Mouse (Mus musculus): ENCODE measurements around the gene Hyou1. TPM values are rescaled to one million over a fixed set of nuclear protein-coding genes. Genes with fewer than 3 reads are reported as not detected.

The Hyou1 gene
- 18.0 and 18.5 TPM in 2 replicates for polyA plus RNA-seq (2015; fragmentation: Nextera tagmentation; extraction: Ambion mirVana)

GRCm38 (mm10) chr9:44379054-44379834 is at the start of gene Hyou1:
Gene Hyou1, plus strand, starts transcription at chr9:44379490.
- H3K9ac ChIP-seq (ENCODE audit: low read length), result peak within 1 kb of the TSS; percentile 87
- peak within 1 kb of the TSS; percentile 88 for H3K27ac ChIP-seq (replicated peaks)
- DNase-seq (ENCODE audit: low spot score) (peak; percentile 100), ATAC-seq (ENCODE audit: low FRiP score, low TSS enrichment) (peak; percentile 97)
- TF ChIP-seq CTCF (IDR thresholded peaks at IDR 0.05; ENCODE audit: low read depth) (peak; percentile 61), EP300 (optimal IDR thresholded peaks at IDR 0.05) (no peak)
- H3K4me2 ChIP-seq (replicated peaks; ENCODE audit: low read depth), result peak within 1 kb of the TSS; percentile 94
- H3K36me3 ChIP-seq (ENCODE audit: control insufficient read depth, insufficient read depth, low read length), result peaks cover 14% of the 10 kb centered on the region
- no peaks in the 10 kb centered on the region for H3K27me3 ChIP-seq (ENCODE audit: control insufficient read depth, insufficient read depth, low read length)
- H3K9me3 ChIP-seq (ENCODE audit: control insufficient read depth, low read length), result no peaks in the 10 kb centered on the region
- peak within 1 kb of the TSS; percentile 79 for H3K4me3 ChIP-seq (ENCODE audit: low read depth, low read length)
- peaks cover 3% of the 10 kb centered on the region; the same call in 1 of the 2 replicates for H3K4me1 ChIP-seq (replicated peaks; ENCODE audit: control insufficient read depth, insufficient read depth)
- under 1% methylated on average over 83 of the region's 83 CpGs for WGBS

DNA sequence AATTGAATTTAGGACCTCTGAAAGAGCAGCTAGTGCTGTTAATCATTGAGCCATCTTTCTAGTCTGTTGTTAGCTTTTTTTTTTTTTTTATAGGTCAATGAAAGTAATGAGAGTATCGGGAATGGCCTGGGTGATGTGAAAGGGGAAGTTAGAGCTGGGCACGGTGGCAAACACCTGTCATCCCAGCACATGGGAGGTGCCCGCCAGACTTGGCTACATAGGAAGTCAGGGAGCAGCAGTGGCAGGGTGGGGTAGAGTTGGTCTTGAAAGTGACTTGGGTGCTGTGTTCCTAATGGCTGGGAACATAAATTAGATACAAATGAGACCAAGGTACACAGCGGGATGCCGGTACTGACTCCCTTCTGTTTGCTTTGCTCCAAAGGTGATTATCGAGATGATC is 48.6 kb upstream of the Hyou1 start:
- no peak for TF ChIP-seq CTCF (IDR thresholded peaks at IDR 0.05; ENCODE audit: low read depth)
- TF ChIP-seq EP300 (optimal IDR thresholded peaks at IDR 0.05), result no peak
- no peak for DNase-seq (ENCODE audit: low spot score)
- H3K9ac ChIP-seq (ENCODE audit: low read length), result no peak overlapping the region
- H3K9me3 ChIP-seq (ENCODE audit: control insufficient read depth, low read length), result no peaks in the 10 kb centered on the region
- H3K4me3 ChIP-seq (ENCODE audit: low read depth, low read length), result no peak overlapping the region
- ATAC-seq (ENCODE audit: low FRiP score, low TSS enrichment), result no peak
- no peaks in the 10 kb centered on the region for H3K27me3 ChIP-seq (ENCODE audit: control insufficient read depth, insufficient read depth, low read length)
- no peaks in the 10 kb centered on the region; the same call in 1 of the 2 replicates for H3K4me1 ChIP-seq (replicated peaks; ENCODE audit: control insufficient read depth, insufficient read depth)
- 86% methylated on average over 6 of the region's 6 CpGs for WGBS
- H3K27ac ChIP-seq (replicated peaks), result no peak overlapping the region
- no peak overlapping the region for H3K4me2 ChIP-seq (replicated peaks; ENCODE audit: low read depth)
- peaks cover 15% of the 10 kb centered on the region; the same call in 1 of the 2 replicates for H3K36me3 ChIP-seq (ENCODE audit: control insufficient read depth, insufficient read depth, low read length)

- H3K9me3 ChIP-seq (ENCODE audit: control insufficient read depth, low read length), result no peaks in the 10 kb centered on the region
- no peak overlapping the region for H3K9ac ChIP-seq (ENCODE audit: low read length)
- no peaks in the 10 kb centered on the region for H3K27me3 ChIP-seq (ENCODE audit: control insufficient read depth, insufficient read depth, low read length)
- no peak for DNase-seq (ENCODE audit: low spot score)
- no peak overlapping the region for H3K4me2 ChIP-seq (replicated peaks; ENCODE audit: low read depth)
- no peak for ATAC-seq (ENCODE audit: low FRiP score, low TSS enrichment)
- no peak overlapping the region for H3K27ac ChIP-seq (replicated peaks)
- no peaks in the 10 kb centered on the region for H3K4me1 ChIP-seq (replicated peaks; ENCODE audit: control insufficient read depth, insufficient read depth)
- no peak overlapping the region for H3K4me3 ChIP-seq (ENCODE audit: low read depth, low read length)
- TF ChIP-seq CTCF (IDR thresholded peaks at IDR 0.05; ENCODE audit: low read depth) (no peak), EP300 (optimal IDR thresholded peaks at IDR 0.05) (no peak)
- H3K36me3 ChIP-seq (ENCODE audit: control insufficient read depth, insufficient read depth, low read length), result peaks cover 21% of the 10 kb centered on the region; the same call in 1 of the 2 replicates
- 95% methylated on average over 13 of the region's 13 CpGs for WGBS
These were observed 46.2 kb upstream of the Hyou1 start for GRCm38 (mm10) chr9:44332918-44333638.

- Histone ChIP-seq H3K4me3 (ENCODE audit: low read depth, low read length) (peak within 1 kb of the TSS; percentile 78), H3K27me3 (ENCODE audit: control insufficient read depth, insufficient read depth, low read length) (no peaks in the 10 kb centered on the region), H3K9me3 (ENCODE audit: control insufficient read depth, low read length) (no peaks in the 10 kb centered on the region), H3K4me2 (replicated peaks; ENCODE audit: low read depth) (peak within 1 kb of the TSS; percentile 94), H3K27ac (replicated peaks) (peak within 1 kb of the TSS; percentile 92), H3K4me1 (replicated peaks; ENCODE audit: control insufficient read depth, insufficient read depth) (no peaks in the 10 kb centered on the region), H3K9ac (ENCODE audit: low read length) (peak within 1 kb of the TSS; percentile 91), H3K36me3 (ENCODE audit: control insufficient read depth, insufficient read depth, low read length) (peaks cover 24% of the 10 kb centered on the region; the same call in 1 of the 2 replicates)
- peak; percentile 54 for TF ChIP-seq EP300 (optimal IDR thresholded peaks at IDR 0.05)
- TF ChIP-seq CTCF (IDR thresholded peaks at IDR 0.05; ENCODE audit: low read depth), result peak; percentile 75
- under 1% methylated on average over 68 of the region's 91 CpGs for WGBS
- ATAC-seq (ENCODE audit: low FRiP score, low TSS enrichment) (peak; percentile 95), DNase-seq (ENCODE audit: low spot score) (peak; percentile 98)
These were observed 44.6 kb upstream of the Hyou1 start, which contains the start of gene H2afx for GRCm38 (mm10) chr9:44334396-44335330. Gene H2afx, plus strand, starts transcription at chr9:44334694.

All from stomach, postnatal 0 days (tissue).